Mouse (Mus musculus): ENCODE measurements around the gene Nek11.
"Not testable (repeated sequence)": the region's sequence is repeated elsewhere in the genome, so short reads cannot be mapped to it uniquely, and the experiment has no call there.

Gene Nek11

DNA sequence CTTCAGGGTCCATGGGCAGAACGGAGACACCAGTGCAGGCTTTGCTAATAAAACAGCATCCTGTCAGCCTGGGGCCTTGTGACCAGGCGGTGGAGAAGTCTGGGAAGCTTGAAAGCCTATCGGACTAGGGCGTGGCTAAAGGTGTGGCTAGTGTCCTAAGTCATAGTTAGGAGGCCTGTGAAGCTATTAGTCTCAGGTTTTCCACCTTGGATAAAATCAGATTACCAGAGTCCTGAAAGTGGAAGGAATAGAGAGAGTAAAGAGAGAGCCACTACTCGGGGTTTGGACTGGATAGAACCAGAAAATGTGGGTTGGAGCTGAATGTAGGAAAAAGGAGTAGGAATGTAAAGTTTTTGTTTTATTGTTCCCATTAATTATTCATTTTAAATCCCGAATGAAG is 250.3 kb downstream of the Nek11 start, which contains the start of gene 1700080E11Rik:
1700080E11Rik (minus strand) TSS at position 101 of the 400 bp plus-strand sequence.
- DNase-seq (ENCODE audit: low read depth in 1 of 2, low spot score in 2 of 2): no peak

DNA sequence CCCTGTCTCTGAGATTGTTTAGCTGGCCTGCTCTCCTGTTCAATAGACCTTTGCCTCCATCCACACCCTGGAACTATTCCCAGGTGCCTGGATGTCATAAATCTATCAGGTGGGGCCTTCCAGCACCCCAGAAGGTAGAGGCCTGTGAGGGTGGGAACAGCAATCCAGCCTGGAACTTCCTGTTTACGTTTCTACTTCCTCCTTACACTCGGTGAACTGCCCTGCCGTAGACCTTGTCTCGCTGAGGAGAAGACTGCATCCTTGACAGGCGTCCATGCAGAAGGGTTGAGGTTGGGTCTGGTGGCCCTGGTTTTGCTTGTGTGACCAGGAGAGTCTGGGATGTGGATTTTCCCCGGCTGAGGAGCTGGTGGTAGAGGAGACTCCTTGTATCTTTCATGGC is 256.1 kb downstream of the Nek11 start:
- DNase-seq (ENCODE audit: low read depth in 1 of 2, low spot score in 2 of 2): no peak

DNA sequence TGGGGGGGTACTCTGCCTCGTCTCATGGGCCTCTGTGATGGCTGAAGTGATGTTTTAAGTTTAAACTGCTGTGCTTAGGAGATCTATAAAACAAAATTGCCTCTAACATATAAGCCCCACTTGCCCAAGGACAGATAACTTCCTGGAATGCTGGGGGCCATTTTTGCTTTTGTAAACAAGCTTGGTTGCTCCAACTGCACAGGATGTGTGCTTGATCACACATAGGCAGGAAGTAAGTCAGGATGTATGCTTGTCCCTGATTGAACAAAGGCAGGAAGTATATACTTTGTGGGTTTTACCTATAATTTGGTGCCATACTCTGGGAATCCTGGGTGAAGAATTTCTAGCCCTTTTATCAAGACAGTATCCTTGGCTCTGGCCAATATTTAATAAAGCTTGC is 258.9 kb downstream of the Nek11 start:
- no peak for DNase-seq (ENCODE audit: low read depth in 1 of 2, low spot score in 2 of 2)

- DNase-seq (ENCODE audit: low read depth in 1 of 2, low spot score in 2 of 2): no peak
Measured at GRCm38 (mm10) chr9:105134536-105134935, 260.8 kb downstream of the Nek11 start.

DNA sequence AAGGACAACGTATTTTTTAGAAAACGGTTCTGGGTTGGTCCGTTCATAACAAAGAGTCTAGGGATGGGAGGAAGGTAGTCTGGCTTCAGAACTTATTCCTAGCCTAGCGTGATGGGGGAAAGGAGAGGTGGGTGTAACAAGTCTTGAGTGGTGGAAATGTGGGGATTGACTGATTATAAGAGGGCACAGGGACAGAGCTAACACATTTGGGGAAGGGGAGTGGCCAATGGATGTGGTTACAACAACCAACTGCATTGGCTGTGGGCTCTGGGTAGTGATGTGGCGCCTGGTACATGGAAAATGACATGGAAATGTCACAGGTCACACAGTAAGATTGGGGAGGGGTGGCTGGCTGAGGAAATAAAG is 263.3 kb downstream of the Nek11 start:
- no peak for DNase-seq (ENCODE audit: low read depth in 1 of 2, low spot score in 2 of 2)

DNA sequence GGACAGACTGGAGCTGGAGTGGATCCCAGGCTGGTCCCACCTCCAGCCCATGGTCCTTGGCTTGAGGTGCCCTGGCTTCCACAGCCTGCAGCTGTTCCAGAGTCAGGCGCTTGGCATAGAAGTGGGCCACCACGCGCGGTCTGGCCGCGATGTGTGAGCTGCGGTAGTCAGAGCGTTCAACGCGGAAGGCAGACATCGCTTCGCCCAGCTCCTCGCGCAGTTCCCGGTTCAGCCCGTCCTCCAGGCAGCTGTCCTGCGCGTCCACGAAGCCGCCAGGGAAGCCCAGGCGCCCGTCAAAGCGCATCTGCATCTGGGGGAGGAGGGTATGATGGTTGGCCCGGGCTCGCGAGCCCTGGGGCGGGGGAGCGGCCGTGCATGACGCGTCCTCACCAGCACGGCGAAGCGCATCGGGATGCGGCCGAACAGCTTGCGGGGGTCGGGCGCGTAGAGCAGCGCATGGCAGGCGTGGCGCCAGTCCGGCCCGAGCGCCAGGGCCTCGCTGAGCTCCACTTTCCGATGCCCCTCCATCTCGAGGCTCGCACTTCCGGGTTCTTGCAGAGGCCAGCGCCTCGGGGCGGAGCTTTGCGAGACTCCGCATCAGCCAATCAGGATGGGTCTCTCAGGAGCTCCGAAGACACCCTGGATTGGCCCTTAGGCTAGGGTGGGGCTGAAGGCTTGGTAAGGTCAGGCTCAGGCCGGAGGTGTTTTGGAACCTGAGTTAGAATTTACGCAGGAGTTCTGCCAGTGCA is 263.9 kb downstream of the Nek11 start, which contains the start of gene Nudt16:
Nudt16 (minus strand) TSS at position 572 of the 749 bp plus-strand sequence.
- peak; percentile 55 to 79 for DNase-seq (ENCODE audit: low read depth in 1 of 2, low spot score in 2 of 2)

- no peak for DNase-seq (ENCODE audit: low read depth in 1 of 2, low spot score in 2 of 2)
Measured at GRCm38 (mm10) chr9:105130331-105130730, 265.0 kb downstream of the Nek11 start.

DNA sequence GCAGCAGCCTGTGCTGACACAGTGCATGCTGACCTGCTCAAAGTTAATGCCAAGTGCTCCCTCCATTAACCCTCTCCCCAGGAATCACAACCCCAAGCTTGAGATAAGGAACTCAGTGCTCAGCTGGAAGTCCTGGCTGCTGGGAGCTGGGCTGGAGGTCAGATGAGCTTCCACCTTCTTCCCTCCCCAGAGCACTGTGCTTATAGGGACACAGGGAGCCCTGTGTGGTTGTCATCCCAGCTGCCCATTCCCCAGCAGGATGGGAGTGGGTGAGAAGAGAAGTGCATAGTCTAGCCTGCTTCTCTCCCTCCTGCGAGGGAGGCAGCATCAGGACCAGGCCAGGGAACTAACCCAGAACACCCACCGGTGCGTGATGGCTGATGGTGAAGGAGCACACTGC is 270.1 kb downstream of the Nek11 start:
- DNase-seq (ENCODE audit: low read depth in 1 of 2, low spot score in 2 of 2): not testable (repeated sequence)

Data from monocyte, adult 2 months (primary cell).